ENCODE assay signal across 8 mouse cellular contexts in genomic region chr17:87282007-87282705, GRCm38 (mm10). TPM values are rescaled to one million over a fixed set of nuclear protein-coding genes. Genes with fewer than 3 reads are reported as not detected.
DNase-seq lines count a peak whose midpoint lies in the region; ATAC-seq lines count a peak whose summit lies in the region.

No protein-coding gene starts in this region.

- H3K36me3 ChIP-seq in intestine, embryonic 15.5 days, result no peaks in the 10 kb centered on the region

- no peaks in the 10 kb centered on the region for H3K9me3 ChIP-seq in intestine, embryonic 15.5 days

- no peaks in the 10 kb centered on the region for H3K27me3 ChIP-seq in intestine, embryonic 15.5 days (replicated peaks)

- peak; percentile 90 for ATAC-seq in intestine, embryonic 15.5 days
- ATAC-seq in megakaryocyte-erythroid progenitor cell, adult 5-6 weeks (replicated peaks; ENCODE audit: low FRiP score, low TSS enrichment, poor library complexity, severe bottlenecking), result peak; percentile 72

- peak overlapping the region; percentile 90 for H3K9ac ChIP-seq in intestine, embryonic 15.5 days

- DNase-seq in adrenal gland, adult 18-20 months (ENCODE audit: low spot score in 2 of 2), result peak; percentile 88 to 91
- peak; percentile 93 for DNase-seq in embryo, embryonic 11 days
- DNase-seq in gastrocnemius, postnatal 25 days, result peak; percentile 94
- peak; percentile 67 to 82 for DNase-seq in left cerebral cortex, postnatal 14 days (ENCODE audit: low spot score in 2 of 2)
- DNase-seq in right cerebral cortex, postnatal 14 days, result peak; percentile 57
- peak; percentile 83 to 88 for DNase-seq in urinary bladder, postnatal 4 days (ENCODE audit: low spot score in 2 of 2)

- H3K27ac ChIP-seq in intestine, embryonic 15.5 days, result peak overlapping the region; percentile 96

- WGBS in intestine, embryonic 15.5 days, result under 1% methylated on average over 44 of the region's 44 CpGs

- peak overlapping the region; percentile 74 for H3K4me3 ChIP-seq in intestine, embryonic 15.5 days (replicated peaks)

- intact Hi-C loops in left cerebral cortex, postnatal 14 days (cut with DNase I), result no loop called here

- peaks cover 17% of the 10 kb centered on the region for H3K4me1 ChIP-seq in intestine, embryonic 15.5 days (replicated peaks)

- H3K4me2 ChIP-seq in intestine, embryonic 15.5 days (replicated peaks), result peak overlapping the region; percentile 94

RNA-seq across cellular contexts. Expression of gene Ttc7, which starts 0.5 kb away (rescaled TPM):
- 10 to 100 TPM; 15.2 to 16.0 TPM for total RNA-seq in adrenal gland, adult 18-20 months (2021)
- total RNA-seq in gastrocnemius, postnatal 25 days (2021), result 1 to 10 TPM; 7.1 to 8.4 TPM
- 22.0 and 24.7 TPM in 2 replicates for polyA plus RNA-seq in intestine, embryonic 15.5 days (2015; fragmentation: Nextera tagmentation; extraction: Ambion mirVana)
- 1 to 10 TPM; 7.2 to 7.4 TPM for total RNA-seq in left cerebral cortex, postnatal 14 days (2021)
- total RNA-seq in megakaryocyte-erythroid progenitor cell, adult 5-6 weeks (2014; fragmentation: Nextera tagmentation), result 56.9 and 94.9 TPM in 2 replicates
- total RNA-seq in megakaryocyte-erythroid progenitor cell, adult 5-6 weeks (2017), result 34.2 and 49.5 TPM in 2 replicates

RNA-seq across cellular contexts. Expression of gene Mcfd2, which starts 16.4 kb away (rescaled TPM):
- 100 to 1,000 TPM; 190 to 305 TPM for total RNA-seq in adrenal gland, adult 18-20 months (2021)
- total RNA-seq in gastrocnemius, postnatal 25 days (2021), result 10 to 100 TPM; 19.9 to 22.1 TPM
- 117 and 139 TPM in 2 replicates for polyA plus RNA-seq in intestine, embryonic 15.5 days (2015; fragmentation: Nextera tagmentation; extraction: Ambion mirVana)
- 10 to 100 TPM; 39.1 to 40.3 TPM for total RNA-seq in left cerebral cortex, postnatal 14 days (2021)
- total RNA-seq in megakaryocyte-erythroid progenitor cell, adult 5-6 weeks (2014; fragmentation: Nextera tagmentation), result 17.7 and 24.5 TPM in 2 replicates
- 39.8 and 44.6 TPM in 2 replicates for total RNA-seq in megakaryocyte-erythroid progenitor cell, adult 5-6 weeks (2017)

Comparison
In these comparisons a context has a peak if more than half of its experiments do, and no peak if none do; other contexts are left out.
1. Peak in every context shown above with its lines: DNase-seq, ATAC-seq, H3K4me3 ChIP-seq and H3K27ac ChIP-seq.
2. RNA of gene Mcfd2, which starts 16.4 kb away (total RNA-seq): 190 to 305 TPM in adrenal gland, adult 18-20 months; 39.1 to 40.3 TPM in left cerebral cortex, postnatal 14 days, 17.7 to 44.6 TPM in megakaryocyte-erythroid progenitor cell, adult 5-6 weeks and 19.9 to 22.1 TPM in gastrocnemius, postnatal 25 days; every median in the first group is over 4 times any median in the second.